Mouse (Mus musculus) ES-E14 (cell line): ENCODE data around the gene Kat6b.
"Not testable (repeated sequence)": the region's sequence is repeated elsewhere in the genome, so short reads cannot be mapped to it uniquely, and the experiment has no call there.

Experiments
- CHD2 ChIP-seq: IDR thresholded peaks from 2 replicates; pipeline ENCODE4 v1.6.1; 2014; ENCODE audit warnings: mild to moderate bottlenecking, low read depth, low read length, inconsistent platforms
- HCFC1 ChIP-seq: IDR thresholded peaks from 2 replicates; pipeline ENCODE4 v1.6.1; 2012; ENCODE audit warnings: low read length, inconsistent platforms, borderline replicate concordance; ENCODE audit not compliant: insufficient read depth
- MAFK ChIP-seq: IDR thresholded peaks from 2 replicates; pipeline ENCODE4 v1.6.1; 2014; ENCODE audit warnings: mild to moderate bottlenecking, low read depth, low read length, inconsistent platforms; ENCODE audit not compliant: insufficient read depth
- ZC3H11A ChIP-seq: IDR thresholded peaks from 2 replicates; pipeline ENCODE4 v1.6.1; 2012; ENCODE audit warnings: low read depth, mild to moderate bottlenecking, inconsistent platforms, low read length, borderline replicate concordance
- ZNF384 ChIP-seq: IDR thresholded peaks from 2 replicates; pipeline ENCODE4 v1.6.1; 2012; ENCODE audit warnings: low read depth, low read length, inconsistent platforms

DNA sequence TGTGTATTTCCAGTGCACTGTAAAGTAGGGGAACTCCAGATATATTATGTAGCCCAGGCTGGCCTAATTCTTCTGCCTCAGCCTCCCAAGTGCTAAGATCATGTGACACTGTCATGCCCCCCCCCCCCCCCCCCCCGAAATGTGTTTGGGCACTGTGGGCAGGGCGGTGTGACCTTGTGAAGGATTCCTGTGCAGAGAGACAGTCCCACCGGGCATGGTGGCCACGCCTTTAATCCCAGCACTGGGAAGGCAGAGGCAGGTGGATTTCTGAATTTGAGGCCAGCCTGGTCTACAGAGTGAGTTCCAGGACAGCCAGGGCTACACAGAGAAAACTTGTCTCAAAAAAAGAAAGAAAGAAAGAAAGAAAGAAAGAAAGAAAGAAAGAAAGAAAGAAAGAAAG lies 40.3 kb downstream of the Kat6b start:
- not testable (repeated sequence) for TF ChIP-seq MAFK, ZNF384, ZC3H11A, CHD2, HCFC1
